Mouse (Mus musculus) hindbrain, embryonic 16.5 days (tissue): ENCODE measurements around the gene Fst. TPM values are rescaled to one million over a fixed set of nuclear protein-coding genes. Genes with fewer than 3 reads are reported as not detected.

Experiments
- ATAC-seq: fragments of 200-750 bp; cut with Nextera tagmentation; 2 replicates; pipeline ENCODE4 v1.8.0; 2017; ENCODE audit warnings: moderate TSS enrichment, moderate library complexity
- H3K27ac ChIP-seq: fragments of 300-500 bp; sonication (generic); 2 replicates; pipeline ENCODE4 v1.5.1; 2014; ENCODE audit warnings: low read depth, mild to moderate bottlenecking, control low read depth, low read length, moderate library complexity
- H3K27me3 ChIP-seq: fragments of 300-500 bp; sonication (generic); replicated peaks from 2 replicates; pipeline ENCODE4 v1.6.1; 2014; ENCODE audit warnings: low read length; ENCODE audit not compliant: control insufficient read depth, insufficient read depth
- H3K36me3 ChIP-seq: fragments of 300-500 bp; sonication (generic); 2 replicates; pipeline ENCODE4 v1.6.1; 2014; ENCODE audit warnings: mild to moderate bottlenecking, low read length, moderate library complexity, mixed read lengths; ENCODE audit not compliant: control insufficient read depth, insufficient read depth
- H3K4me1 ChIP-seq: fragments of 300-500 bp; sonication (generic); 2 replicates; pipeline ENCODE4 v1.6.1; 2014; ENCODE audit warnings: low read depth, low read length; ENCODE audit not compliant: control insufficient read depth, insufficient read depth
- H3K4me2 ChIP-seq: fragments of 300-500 bp; sonication (generic); 2 replicates; pipeline ENCODE4 v1.6.1; 2014; ENCODE audit warnings: mild to moderate bottlenecking, low read length, control low read depth, moderate library complexity
- H3K4me3 ChIP-seq: fragments of 300-500 bp; sonication (generic); 2 replicates; pipeline ENCODE4 v1.5.1; 2014; ENCODE audit warnings: mild to moderate bottlenecking, low read length, control low read depth, moderate library complexity
- H3K9ac ChIP-seq: fragments of 300-500 bp; sonication (generic); 2 replicates; pipeline ENCODE4 v1.6.1; 2014; ENCODE audit warnings: low read depth, mild to moderate bottlenecking, control low read depth, low read length, moderate library complexity
- H3K9me3 ChIP-seq: fragments of 300-500 bp; sonication (generic); 2 replicates; pipeline ENCODE4 v1.6.1; 2014; ENCODE audit warnings: mild to moderate bottlenecking, low read length, moderate library complexity; ENCODE audit not compliant: control insufficient read depth
- WGBS: fragments of 180-500 bp; shearing (Covaris S2); extraction: QIAGEN DNeasy Blood & Tissue Kit; methylation state at CpG from one replicate; pipeline ENCODE4 v1.1.7; 2014; 5-methylcytosine and 5-hydroxymethylcytosine counted together
- polyA plus RNA-seq: library from polyadenylated mRNA; unstranded; fragments of >200 nt; fragmentation: Nextera tagmentation; extraction: Ambion mirVana; gene quantifications from 2 replicates; pipeline ENCODE4 v1.2.1, GENCODE M21; 2015

Fst gene
- polyA plus RNA-seq, result 3.4 and 5.6 TPM in 2 replicates

DNA sequence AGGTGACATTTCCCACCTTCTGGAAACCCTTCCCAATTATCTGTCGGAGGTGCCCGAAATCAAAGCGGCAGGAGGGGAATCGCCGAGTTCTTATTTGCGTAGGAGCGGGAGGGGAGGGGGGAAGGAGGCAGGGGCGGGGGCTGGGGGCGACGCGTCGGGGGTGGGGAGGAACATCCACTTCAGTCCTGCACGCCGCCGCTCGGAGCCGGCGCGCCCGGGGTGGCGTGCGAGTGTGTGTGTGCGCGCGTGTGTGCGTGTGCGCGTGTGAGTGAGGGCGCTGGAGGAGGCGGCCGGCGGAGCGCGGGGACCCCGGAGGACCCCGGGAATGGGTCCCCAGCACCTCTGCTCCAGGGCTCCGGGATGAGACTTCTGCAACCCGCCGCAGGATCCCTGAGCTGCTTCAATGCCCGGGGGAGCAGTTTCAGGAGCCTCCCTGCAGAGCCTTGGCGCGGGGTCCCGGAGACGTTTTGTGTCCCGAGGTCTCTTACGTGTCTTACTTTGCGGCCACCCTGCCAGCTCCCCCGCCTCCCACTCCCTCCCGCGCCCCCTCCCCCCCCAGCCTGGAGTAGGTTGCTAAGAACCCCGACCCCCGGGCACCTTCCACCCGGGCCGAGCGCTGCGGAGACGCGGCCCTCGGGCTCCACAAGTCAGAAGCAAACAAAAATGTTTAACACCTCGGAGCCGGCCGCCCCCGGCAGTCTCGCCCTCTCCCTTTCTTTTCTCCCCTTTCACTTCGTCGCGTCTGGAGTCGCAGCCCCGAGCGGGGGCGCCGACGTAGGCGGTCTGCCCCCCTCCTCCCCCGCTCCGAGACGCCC is at the start of gene Fst:
Fst (minus strand) TSS at position 66 of the 815 bp plus-strand sequence.
- Histone ChIP-seq H3K4me3 (peak within 1 kb of the TSS; percentile 49), H3K27ac (no peak within 1 kb of the TSS), H3K4me2 (peak within 1 kb of the TSS; percentile 87), H3K4me1 (peaks cover 17% of the 10 kb centered on the region), H3K27me3 (peaks cover 19% of the 10 kb centered on the region), H3K9ac (peak within 1 kb of the TSS; percentile 39), H3K36me3 (no peaks in the 10 kb centered on the region), H3K9me3 (no peaks in the 10 kb centered on the region)
- 1% methylated on average over 67 of the region's 77 CpGs for WGBS
- ATAC-seq, result peak; percentile 68

GRCm38 (mm10) chr13:114493826-114494225 is 35.1 kb upstream of the Fst start:
- Histone ChIP-seq H3K9ac (no peak overlapping the region), H3K4me3 (no peak overlapping the region), H3K9me3 (no peaks in the 10 kb centered on the region), H3K4me1 (no peaks in the 10 kb centered on the region), H3K36me3 (no peaks in the 10 kb centered on the region), H3K27ac (no peak overlapping the region), H3K27me3 (no peaks in the 10 kb centered on the region), H3K4me2 (no peak overlapping the region)
- WGBS, result 80% methylated on average over 3 of the region's 3 CpGs
- no peak for ATAC-seq

DNA sequence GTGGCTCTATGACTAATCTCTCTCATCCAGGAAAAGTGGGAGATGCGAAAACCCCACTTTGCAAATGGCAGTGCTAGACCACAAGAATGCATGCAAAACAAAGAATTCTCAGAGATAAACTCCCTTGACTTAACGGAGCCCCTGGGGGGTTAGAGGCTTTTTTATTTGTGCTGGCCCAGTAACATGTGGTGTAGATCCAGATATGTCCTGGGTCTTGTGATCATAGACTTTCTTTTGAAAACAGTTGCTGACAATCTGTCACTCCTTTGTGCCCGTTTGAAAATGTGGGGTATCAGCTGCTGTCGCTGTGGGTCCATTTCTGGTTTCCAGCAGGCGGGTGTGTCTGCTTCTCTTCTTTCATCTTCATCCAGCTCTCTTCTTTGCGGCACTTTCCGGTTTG is 29.4 kb upstream of the Fst start:
- Histone ChIP-seq H3K4me3 (no peak overlapping the region), H3K27ac (no peak overlapping the region), H3K9me3 (no peaks in the 10 kb centered on the region), H3K4me2 (no peak overlapping the region), H3K36me3 (no peaks in the 10 kb centered on the region), H3K4me1 (no peaks in the 10 kb centered on the region), H3K27me3 (no peaks in the 10 kb centered on the region), H3K9ac (no peak overlapping the region)
- WGBS, result 70% methylated on average over 7 of the region's 7 CpGs
- no peak for ATAC-seq

DNA sequence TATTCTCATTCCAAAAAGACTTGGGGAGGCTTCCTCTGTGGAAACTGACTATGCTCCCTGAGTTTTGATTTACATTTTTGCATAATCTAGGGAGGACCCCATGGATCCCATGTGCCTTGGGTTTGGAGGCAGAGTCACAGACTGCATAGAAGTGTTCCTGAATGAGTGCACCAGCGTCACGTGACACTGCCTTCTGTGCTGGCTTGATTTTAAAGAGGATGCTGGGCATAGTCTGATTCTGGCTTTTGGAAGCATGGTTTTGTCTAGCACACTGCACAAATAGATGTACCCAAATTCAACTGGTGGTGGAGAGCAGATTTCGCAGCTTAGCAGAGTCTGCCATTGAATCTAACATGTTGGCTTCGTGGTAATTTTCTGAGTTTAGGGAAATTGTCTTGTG is 19.6 kb upstream of the Fst start:
- 83% methylated on average over 4 of the region's 4 CpGs for WGBS
- no peak for ATAC-seq
- Histone ChIP-seq H3K4me2 (no peak overlapping the region), H3K4me3 (no peak overlapping the region), H3K27ac (no peak overlapping the region), H3K27me3 (no peaks in the 10 kb centered on the region), H3K4me1 (no peaks in the 10 kb centered on the region), H3K9me3 (no peaks in the 10 kb centered on the region), H3K9ac (no peak overlapping the region), H3K36me3 (no peaks in the 10 kb centered on the region)

GRCm38 (mm10) chr13:114469945-114470344 is 11.2 kb upstream of the Fst start:
- no peaks in the 10 kb centered on the region for H3K36me3 ChIP-seq
- H3K4me1 ChIP-seq, result no peaks in the 10 kb centered on the region
- no peaks in the 10 kb centered on the region for H3K9me3 ChIP-seq
- H3K4me2 ChIP-seq, result no peak overlapping the region
- no peak for ATAC-seq
- H3K27me3 ChIP-seq, result no peaks in the 10 kb centered on the region
- 93% methylated on average over 3 of the region's 3 CpGs for WGBS
- no peak overlapping the region for H3K4me3 ChIP-seq
- H3K27ac ChIP-seq, result no peak overlapping the region
- H3K9ac ChIP-seq, result no peak overlapping the region

DNA sequence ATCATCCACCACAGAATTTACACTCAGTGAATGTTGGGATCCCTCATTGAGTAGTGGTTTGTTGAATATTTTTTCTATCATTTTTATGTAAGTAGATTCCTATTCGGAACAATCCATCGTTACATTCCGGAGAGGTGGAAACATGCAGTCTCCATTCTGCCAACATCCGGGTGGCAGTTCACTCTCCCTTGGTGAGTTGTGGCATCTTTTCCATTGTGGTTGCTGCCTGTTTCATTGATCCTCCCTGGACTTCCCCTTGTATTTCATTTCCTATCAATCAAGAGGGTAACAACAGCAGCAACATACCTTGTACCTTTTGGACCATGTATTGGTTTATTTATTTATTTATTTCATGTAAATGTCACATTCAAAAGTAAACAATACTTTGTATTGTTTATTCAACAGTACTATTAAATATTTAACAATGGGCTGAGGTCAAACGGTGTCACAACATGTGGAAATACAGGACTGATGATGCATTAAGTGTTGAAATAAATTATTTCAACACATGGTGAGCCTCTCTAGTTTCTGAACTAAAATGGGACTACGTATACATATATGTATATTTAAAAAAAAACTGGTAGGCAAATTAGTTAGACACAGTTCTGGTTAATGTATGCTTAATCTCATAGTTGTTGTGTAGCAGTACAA is 7.6 kb upstream of the Fst start:
- 92% methylated on average over 6 of the region's 6 CpGs for WGBS
- Histone ChIP-seq H3K4me2 (no peak overlapping the region), H3K4me1 (no peaks in the 10 kb centered on the region), H3K36me3 (no peaks in the 10 kb centered on the region), H3K9me3 (no peaks in the 10 kb centered on the region), H3K9ac (no peak overlapping the region), H3K27ac (no peak overlapping the region), H3K4me3 (no peak overlapping the region), H3K27me3 (peaks cover 2% of the 10 kb centered on the region)
- no peak for ATAC-seq

DNA sequence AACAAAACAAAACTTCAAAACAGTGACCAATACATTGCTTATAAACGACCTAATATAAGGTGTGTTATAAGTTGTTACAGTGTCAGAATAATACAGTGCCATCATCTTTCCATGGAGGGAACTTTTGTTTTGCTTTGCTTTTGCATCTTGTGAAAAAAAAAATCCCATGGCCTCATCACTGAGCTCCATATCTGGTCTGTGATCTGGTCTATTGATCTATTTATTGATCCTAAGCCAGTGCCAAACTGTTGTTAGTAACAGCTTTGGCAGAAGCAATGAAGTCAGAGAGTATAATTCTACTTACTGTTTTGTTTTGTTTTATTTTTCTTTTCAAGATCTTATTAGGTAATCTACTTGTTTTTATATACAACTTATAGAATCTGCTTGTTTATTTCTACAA is 6.6 kb upstream of the Fst start:
- Histone ChIP-seq H3K9me3 (no peaks in the 10 kb centered on the region), H3K4me2 (no peak overlapping the region), H3K27ac (no peak overlapping the region), H3K4me1 (peaks cover under 1% of the 10 kb centered on the region; the same call in 1 of the 2 replicates), H3K27me3 (peaks cover 6% of the 10 kb centered on the region), H3K36me3 (no peaks in the 10 kb centered on the region), H3K9ac (no peak overlapping the region), H3K4me3 (no peak overlapping the region)
- 84% methylated on average over 1 of the region's 1 CpGs for WGBS
- ATAC-seq, result no peak

GRCm38 (mm10) chr13:114464824-114465223 is 6.1 kb upstream of the Fst start:
- H3K4me1 ChIP-seq, result peaks cover 4% of the 10 kb centered on the region; the same call in 1 of the 2 replicates
- WGBS, result 82% methylated on average over 3 of the region's 3 CpGs
- no peaks in the 10 kb centered on the region for H3K36me3 ChIP-seq
- peaks cover 6% of the 10 kb centered on the region for H3K27me3 ChIP-seq
- H3K4me3 ChIP-seq, result no peak overlapping the region
- H3K27ac ChIP-seq, result no peak overlapping the region
- no peak overlapping the region for H3K9ac ChIP-seq
- H3K9me3 ChIP-seq, result no peaks in the 10 kb centered on the region
- no peak for ATAC-seq
- no peak overlapping the region for H3K4me2 ChIP-seq

GRCm38 (mm10) chr13:114462548-114463408 is 4.0 kb upstream of the Fst start:
- no peaks in the 10 kb centered on the region for H3K9me3 ChIP-seq
- H3K36me3 ChIP-seq, result no peaks in the 10 kb centered on the region
- peaks cover 10% of the 10 kb centered on the region for H3K27me3 ChIP-seq
- peaks cover 13% of the 10 kb centered on the region for H3K4me1 ChIP-seq
- ATAC-seq, result no peak
- WGBS, result 85% methylated on average over 8 of the region's 8 CpGs
- H3K9ac ChIP-seq, result no peak overlapping the region
- no peak overlapping the region for H3K4me3 ChIP-seq
- H3K27ac ChIP-seq, result no peak overlapping the region
- H3K4me2 ChIP-seq, result no peak overlapping the region
